In genomic region chr7:40805866-40806265, GRCm38 (mm10) we compare ENCODE assay signal across 11 mouse cellular contexts.
"Had no signal": no experiment of that assay in that cellular context is flagged by ENCODE, and none has a peak within 500 bp of the region (broad histone marks: within the 10 kb centered on the region; RNA-seq: fewer than 3 reads in every experiment).

No protein-coding gene starts in this region.

- DNase-seq: right cerebral cortex, adult 18-20 months; right cerebral cortex, postnatal 14 days; right cerebral cortex, postnatal 25 days; right cerebral cortex, postnatal 4 days; spleen, adult 18-20 months; thymus, adult 18-20 months; thymus, adult 2 months; thymus, postnatal 14 days; thymus, postnatal 25 days; thymus, postnatal 36 days; thymus, postnatal 4 days had no signal
